Mouse (Mus musculus): ENCODE measurements at regions not wholly inside any gene's neighbourhood (a gene's known extent, or its start where the extent isn't known, plus 50 kb on each side); places are given as distances from the start of the nearest gene placed in this dataset.
A peak's percentile ranks its signal among the peaks of the same experiment; 100 is the strongest.
"Not testable (repeated sequence)": the region's sequence is repeated elsewhere in the genome, so short reads cannot be mapped to it uniquely, and the experiment has no call there.

DNA sequence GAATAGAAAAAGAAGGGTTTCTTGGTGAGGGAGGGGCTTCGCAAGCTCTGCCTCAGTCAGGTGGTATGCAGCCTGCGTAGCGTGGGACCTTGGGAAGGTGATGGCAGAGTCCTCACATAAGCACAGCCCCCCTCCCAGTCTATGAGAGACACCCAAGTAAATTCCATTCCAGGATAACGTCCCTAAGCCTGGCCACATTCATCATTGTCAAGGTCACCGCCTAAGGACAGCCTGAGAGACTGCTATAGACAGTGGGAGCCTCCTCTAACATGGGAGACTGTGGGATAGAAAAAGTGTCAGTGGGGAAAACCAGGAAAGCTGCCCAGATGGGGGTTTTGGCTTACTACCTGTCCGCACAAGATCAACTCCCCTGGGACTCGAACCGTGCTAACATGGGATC is 195.5 kb downstream of the Tpra1 start:
- H3K4me1 ChIP-seq (ENCODE audit: control insufficient read depth, insufficient read depth, low read length) = peaks cover 10% of the 10 kb centered on the region
- no peaks in the 10 kb centered on the region for H3K36me3 ChIP-seq (ENCODE audit: control insufficient read depth, insufficient read depth, low read length)
- H3K4me3 ChIP-seq (ENCODE audit: control insufficient read depth, low read depth, low read length) = no peak overlapping the region
- TF ChIP-seq CTCF (IDR thresholded peaks at IDR 0.05; ENCODE audit: control insufficient read depth, insufficient read depth, insufficient replicate concordance, low read depth, low read length) (no peak), POLR2A (IDR thresholded peaks at IDR 0.05; ENCODE audit: control insufficient read depth, low read depth, low read length) (no peak)
- H3K27ac ChIP-seq (ENCODE audit: control insufficient read depth, insufficient read depth, low read depth, low read length) = no peak overlapping the region
- no peaks in the 10 kb centered on the region for H3K27me3 ChIP-seq (ENCODE audit: control insufficient read depth, insufficient read depth, low read length)

GRCm38 (mm10) chr6:89119241-89119640 is 217.2 kb downstream of the Tpra1 start:
- no peaks in the 10 kb centered on the region for H3K27me3 ChIP-seq (ENCODE audit: control insufficient read depth, insufficient read depth, low read length)
- peaks cover 6% of the 10 kb centered on the region; the same call in 1 of the 2 replicates for H3K4me1 ChIP-seq (ENCODE audit: control insufficient read depth, insufficient read depth, low read length)
- H3K27ac ChIP-seq (ENCODE audit: control insufficient read depth, insufficient read depth, low read depth, low read length) = peak overlapping the region; percentile 31; the same call in 1 of the 2 replicates
- H3K36me3 ChIP-seq (ENCODE audit: control insufficient read depth, insufficient read depth, low read length) = no peaks in the 10 kb centered on the region
- no peak overlapping the region for H3K4me3 ChIP-seq (ENCODE audit: control insufficient read depth, low read depth, low read length)
- TF ChIP-seq CTCF (IDR thresholded peaks at IDR 0.05; ENCODE audit: control insufficient read depth, insufficient read depth, insufficient replicate concordance, low read depth, low read length) = no peak
- no peak for TF ChIP-seq POLR2A (IDR thresholded peaks at IDR 0.05; ENCODE audit: control insufficient read depth, low read depth, low read length)

GRCm38 (mm10) chr6:89121023-89121745 is 219.1 kb downstream of the Tpra1 start:
- H3K36me3 ChIP-seq (ENCODE audit: control insufficient read depth, insufficient read depth, low read length) = no peaks in the 10 kb centered on the region
- H3K27me3 ChIP-seq (ENCODE audit: control insufficient read depth, insufficient read depth, low read length) = no peaks in the 10 kb centered on the region
- H3K27ac ChIP-seq (ENCODE audit: control insufficient read depth, insufficient read depth, low read depth, low read length) = no peak overlapping the region
- H3K4me1 ChIP-seq (ENCODE audit: control insufficient read depth, insufficient read depth, low read length) = peaks cover 6% of the 10 kb centered on the region; the same call in 1 of the 2 replicates
- no peak overlapping the region for H3K4me3 ChIP-seq (ENCODE audit: control insufficient read depth, low read depth, low read length)
- TF ChIP-seq POLR2A (IDR thresholded peaks at IDR 0.05; ENCODE audit: control insufficient read depth, low read depth, low read length) = no peak

GRCm38 (mm10) chr6:89121746-89122070 is 219.7 kb downstream of the Tpra1 start:
- no peaks in the 10 kb centered on the region for H3K36me3 ChIP-seq (ENCODE audit: control insufficient read depth, insufficient read depth, low read length)
- H3K4me1 ChIP-seq (ENCODE audit: control insufficient read depth, insufficient read depth, low read length) = peaks cover 6% of the 10 kb centered on the region; the same call in 1 of the 2 replicates
- TF ChIP-seq POLR2A (IDR thresholded peaks at IDR 0.05; ENCODE audit: control insufficient read depth, low read depth, low read length) (no peak), CTCF (IDR thresholded peaks at IDR 0.05; ENCODE audit: control insufficient read depth, insufficient read depth, insufficient replicate concordance, low read depth, low read length) (no peak)
- no peaks in the 10 kb centered on the region for H3K27me3 ChIP-seq (ENCODE audit: control insufficient read depth, insufficient read depth, low read length)
- no peak overlapping the region for H3K27ac ChIP-seq (ENCODE audit: control insufficient read depth, insufficient read depth, low read depth, low read length)
- H3K4me3 ChIP-seq (ENCODE audit: control insufficient read depth, low read depth, low read length) = no peak overlapping the region

DNA sequence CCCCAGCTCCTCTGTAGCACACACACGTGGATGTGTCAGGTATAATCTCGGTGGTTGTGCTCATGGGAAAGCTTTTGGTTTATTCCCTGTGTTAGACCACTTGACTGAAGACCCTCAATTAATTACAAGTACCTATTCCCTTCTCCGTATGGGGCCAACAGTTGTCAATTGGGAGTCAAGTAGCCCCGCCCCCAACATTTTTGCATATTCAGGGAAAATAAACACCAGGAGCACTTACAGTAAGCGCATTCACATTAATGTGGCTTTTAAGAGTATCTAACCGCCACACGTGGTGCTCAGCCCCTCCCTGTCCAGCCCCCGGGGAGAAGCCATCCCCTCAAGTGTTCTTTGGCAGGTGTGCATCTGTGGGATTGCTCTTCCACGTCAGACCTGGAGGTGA is 223.9 kb downstream of the Tpra1 start:
- H3K27ac ChIP-seq (ENCODE audit: control insufficient read depth, insufficient read depth, low read depth, low read length) = no peak overlapping the region
- no peaks in the 10 kb centered on the region for H3K27me3 ChIP-seq (ENCODE audit: control insufficient read depth, insufficient read depth, low read length)
- no peaks in the 10 kb centered on the region for H3K36me3 ChIP-seq (ENCODE audit: control insufficient read depth, insufficient read depth, low read length)
- H3K4me1 ChIP-seq (ENCODE audit: control insufficient read depth, insufficient read depth, low read length) = no peaks in the 10 kb centered on the region
- no peak overlapping the region for H3K4me3 ChIP-seq (ENCODE audit: control insufficient read depth, low read depth, low read length)
- TF ChIP-seq CTCF (IDR thresholded peaks at IDR 0.05; ENCODE audit: control insufficient read depth, insufficient read depth, insufficient replicate concordance, low read depth, low read length) = no peak
- TF ChIP-seq POLR2A (IDR thresholded peaks at IDR 0.05; ENCODE audit: control insufficient read depth, low read depth, low read length) = no peak

DNA sequence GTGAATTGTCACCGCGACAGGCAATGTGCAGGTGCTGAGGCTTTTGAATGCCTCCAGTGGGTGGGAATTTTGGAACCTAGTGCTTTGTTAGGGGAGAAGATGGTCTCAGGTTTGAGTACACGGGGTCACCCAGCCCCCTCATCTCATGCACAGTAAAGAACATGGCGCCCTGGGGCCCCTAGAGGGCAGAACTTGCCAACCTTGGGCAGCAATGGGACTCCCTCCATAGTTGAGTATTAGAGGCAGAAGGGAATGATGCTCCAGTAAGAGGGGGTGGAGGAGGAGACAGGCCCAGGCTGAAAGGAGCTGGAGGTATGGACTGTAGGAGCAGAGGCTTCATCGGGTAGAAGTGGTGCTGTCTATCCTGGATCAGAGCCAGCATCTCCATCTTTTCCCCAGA is 226.1 kb downstream of the Tpra1 start:
- not testable (repeated sequence) for H3K36me3 ChIP-seq (ENCODE audit: control insufficient read depth, insufficient read depth, low read length); H3K27ac ChIP-seq (ENCODE audit: control insufficient read depth, insufficient read depth, low read depth, low read length); H3K4me3 ChIP-seq (ENCODE audit: control insufficient read depth, low read depth, low read length); H3K4me1 ChIP-seq (ENCODE audit: control insufficient read depth, insufficient read depth, low read length); H3K27me3 ChIP-seq (ENCODE audit: control insufficient read depth, insufficient read depth, low read length)

DNA sequence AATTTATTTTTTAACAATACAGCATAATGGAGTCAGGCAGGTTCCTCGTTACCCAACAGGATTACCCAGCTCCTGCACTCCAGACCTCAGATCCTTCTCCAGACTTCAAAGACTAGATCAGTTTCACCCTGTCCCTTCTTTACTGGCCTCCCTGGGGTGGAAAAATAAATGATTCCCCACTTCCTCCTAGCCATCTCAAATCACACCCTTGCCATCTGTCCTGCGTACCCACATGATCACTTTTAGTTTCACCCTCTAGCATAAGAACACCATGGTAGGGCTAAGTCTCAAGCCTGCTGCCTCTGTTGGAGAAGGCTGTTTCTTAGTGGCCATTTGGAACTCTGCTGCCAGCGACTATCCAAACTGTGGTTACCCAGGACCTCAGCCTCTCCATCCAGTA is 222.0 kb downstream of the Plxna1 start:
- Histone ChIP-seq H3K4me1 (ENCODE audit: control insufficient read depth, insufficient read depth, low read length) (no peaks in the 10 kb centered on the region), H3K36me3 (ENCODE audit: control insufficient read depth, insufficient read depth, low read length) (no peaks in the 10 kb centered on the region), H3K27ac (ENCODE audit: control insufficient read depth, insufficient read depth, low read depth, low read length) (no peak overlapping the region), H3K27me3 (ENCODE audit: control insufficient read depth, insufficient read depth, low read length) (no peaks in the 10 kb centered on the region), H3K4me3 (ENCODE audit: control insufficient read depth, low read depth, low read length) (no peak overlapping the region)
- TF ChIP-seq CTCF (IDR thresholded peaks at IDR 0.05; ENCODE audit: control insufficient read depth, insufficient read depth, insufficient replicate concordance, low read depth, low read length) (no peak), POLR2A (IDR thresholded peaks at IDR 0.05; ENCODE audit: control insufficient read depth, low read depth, low read length) (no peak)

Data from testis, adult 2 months (tissue).